Mouse (Mus musculus): ENCODE measurements around the gene Eefsec. TPM values are rescaled to one million over a fixed set of nuclear protein-coding genes. Genes with fewer than 3 reads are reported as not detected.

Eefsec gene
- total RNA-seq, 1 experiment from 2014 or later: 15.0 TPM

DNA sequence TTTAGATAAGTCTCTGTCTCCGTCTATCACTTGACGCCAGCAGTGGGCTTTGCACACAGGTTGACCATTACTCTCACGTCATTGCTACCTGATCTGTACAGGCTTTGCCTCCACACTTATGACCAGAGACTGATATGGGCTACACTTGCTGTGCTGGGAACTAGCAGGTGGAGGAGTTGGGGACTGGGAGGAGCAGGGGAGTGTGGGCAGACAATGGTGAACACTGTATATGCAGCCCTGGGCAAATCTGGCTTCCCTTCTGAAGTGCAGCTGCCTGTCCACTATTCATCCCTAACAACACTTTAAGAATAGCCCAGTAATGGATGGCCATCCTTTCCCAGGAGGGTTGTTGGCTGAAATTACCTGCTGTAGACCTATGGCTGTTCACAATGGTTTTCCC lies 103.4 kb downstream of the Eefsec start:
- DNase-seq: no peak

- DNase-seq: no peak
Observed at GRCm38 (mm10) chr6:88341182-88341581, 105.2 kb downstream of the Eefsec start.

DNA sequence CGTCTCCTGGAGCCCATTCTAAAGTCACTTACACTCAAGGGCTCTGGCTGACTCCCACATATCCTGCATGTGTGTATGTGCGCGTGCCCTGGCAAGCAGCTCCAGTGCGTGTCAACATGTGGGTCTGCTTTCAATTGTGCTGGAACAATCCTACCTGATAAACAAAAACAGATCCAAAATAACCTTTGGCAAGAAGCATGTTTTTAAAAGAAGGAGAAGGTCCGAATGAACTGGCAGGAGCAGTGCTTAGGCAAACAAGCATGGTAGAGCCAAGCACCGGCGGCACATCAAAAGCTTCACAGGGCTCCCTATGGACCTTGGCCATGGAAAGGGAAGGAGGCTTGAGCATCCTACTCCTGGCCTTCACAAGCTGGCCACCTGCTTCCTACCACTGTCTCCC lies 105.6 kb downstream of the Eefsec start:
- DNase-seq: peak; percentile 40

- no peak for DNase-seq
Observed at GRCm38 (mm10) chr6:88329336-88329735, 117.0 kb downstream of the Eefsec start.

GRCm38 (mm10) chr6:88321879-88322278 lies 124.5 kb downstream of the Eefsec start:
- DNase-seq: peak; percentile 31

DNA sequence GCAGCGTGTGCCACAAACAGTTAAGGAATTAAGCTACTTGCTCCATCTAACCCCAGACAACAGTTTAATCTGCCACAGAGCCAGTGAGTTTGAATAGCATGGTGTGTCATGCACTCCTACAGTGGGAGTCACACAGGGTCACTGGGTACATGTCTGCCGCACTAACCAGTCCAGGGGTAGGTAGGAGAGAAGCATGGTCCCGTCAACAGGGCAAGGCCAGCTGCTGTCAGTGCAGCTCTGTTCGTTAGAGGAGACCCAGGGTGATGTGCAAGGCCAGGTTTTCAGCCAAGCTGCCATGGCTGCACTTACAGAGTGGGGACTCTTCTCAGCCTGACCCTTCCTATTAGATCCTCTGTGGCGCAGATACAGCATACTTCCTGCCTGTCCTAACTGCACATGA lies 125.1 kb downstream of the Eefsec start:
- DNase-seq: no peak

- DNase-seq: peak; percentile 31
Observed at GRCm38 (mm10) chr6:88319735-88320134, 126.6 kb downstream of the Eefsec start.

GRCm38 (mm10) chr6:88315295-88315694 lies 131.0 kb downstream of the Eefsec start:
- no peak for DNase-seq

GRCm38 (mm10) chr6:88313937-88314336 lies 132.4 kb downstream of the Eefsec start:
- no peak for DNase-seq

DNA sequence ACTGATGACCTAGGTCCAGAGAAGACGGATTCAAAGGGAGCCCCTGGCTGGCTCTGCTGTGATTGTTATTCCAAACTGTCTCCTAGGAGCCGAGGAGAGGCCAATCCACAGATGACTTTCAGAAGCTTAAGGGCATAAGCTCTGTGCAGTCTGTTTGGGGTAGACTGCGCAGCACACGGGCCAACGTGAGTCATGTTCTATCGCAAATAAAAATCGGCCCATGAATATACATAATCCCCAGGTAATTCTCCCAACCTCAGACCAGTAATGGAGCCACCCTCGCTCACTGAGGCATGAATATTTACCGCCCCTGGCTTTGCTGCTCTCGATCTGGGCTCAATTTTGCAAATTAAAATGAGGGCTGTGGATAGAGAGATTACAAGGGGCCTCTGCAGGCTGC lies 134.7 kb downstream of the Eefsec start:
- no peak for DNase-seq

GRCm38 (mm10) chr6:88306100-88306746 lies 140.1 kb downstream of the Eefsec start:
- no peak for DNase-seq

GRCm38 (mm10) chr6:88301234-88301633 lies 145.1 kb downstream of the Eefsec start:
- no peak for DNase-seq

DNA sequence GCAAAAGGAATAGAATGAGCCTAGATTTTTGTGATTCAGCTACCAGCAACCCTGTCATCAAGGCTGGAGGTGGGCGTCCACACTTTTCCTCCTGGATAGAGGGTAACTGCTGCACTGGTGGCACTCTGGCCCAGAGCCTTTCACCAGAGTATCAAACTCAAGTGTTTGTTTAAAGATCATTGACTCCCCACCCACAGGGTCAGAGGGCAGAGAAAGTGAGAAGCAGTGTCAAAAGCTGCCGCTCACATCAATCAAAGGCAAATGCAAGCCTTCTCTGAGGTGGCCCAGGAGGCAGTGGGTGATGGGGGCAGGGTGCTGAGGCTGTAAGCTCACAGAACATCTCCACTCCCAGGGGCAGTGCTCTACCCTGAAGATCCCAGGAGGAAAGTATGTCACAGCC lies 146.8 kb downstream of the Eefsec start:
- DNase-seq: no peak

- DNase-seq: no peak
Observed at GRCm38 (mm10) chr6:88292274-88292909, 153.9 kb downstream of the Eefsec start.

DNA sequence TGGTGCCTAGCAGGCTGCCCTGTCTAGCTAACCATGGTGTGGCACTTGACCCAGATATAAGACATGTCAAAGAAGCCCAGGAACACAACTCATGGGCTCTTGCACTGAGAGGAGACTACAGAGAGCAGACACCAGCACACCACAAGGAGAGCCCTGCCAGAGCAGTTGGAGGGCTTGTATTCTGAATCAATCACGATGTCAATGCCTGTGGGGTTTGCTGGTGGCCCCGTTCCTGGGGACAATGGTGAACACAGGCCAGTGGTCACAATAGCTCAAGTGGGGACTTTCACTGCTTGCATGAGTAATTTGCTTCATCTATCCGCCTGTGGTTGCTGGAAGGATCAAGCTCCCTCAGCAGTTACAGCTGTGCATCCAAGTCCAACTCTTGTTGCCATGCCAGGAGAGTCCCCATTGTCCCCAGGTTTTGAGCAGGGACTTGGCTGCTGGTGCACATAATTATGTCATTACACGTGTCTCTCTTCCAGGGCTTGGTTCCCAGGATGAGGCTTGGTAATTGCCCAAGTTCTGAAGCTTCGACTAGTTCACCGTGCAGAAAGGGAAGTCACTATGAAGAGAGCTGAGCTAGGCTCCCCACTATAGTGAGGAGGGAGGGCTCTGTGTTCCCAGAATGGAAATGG lies 156.1 kb downstream of the Eefsec start:
- DNase-seq: peak; percentile 48

DNA sequence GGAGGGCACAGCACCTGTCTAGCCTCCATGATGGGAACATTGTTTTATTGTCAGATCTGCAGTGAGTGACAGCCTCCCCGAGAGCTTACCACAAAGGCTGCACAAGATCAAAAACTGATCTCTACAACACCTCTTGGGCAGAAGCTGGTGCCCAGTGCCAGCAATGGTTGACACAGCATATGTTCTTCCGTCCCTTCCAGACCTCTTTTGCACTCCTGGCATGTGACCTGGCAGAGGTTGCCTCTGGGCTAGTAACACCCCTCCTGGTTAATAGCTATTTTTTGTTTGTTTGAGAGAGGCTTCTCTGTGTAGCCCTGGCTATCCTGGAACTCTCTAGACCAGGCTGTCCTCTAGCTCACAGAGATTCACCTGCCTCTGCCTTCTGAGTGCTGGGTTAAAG lies 168.2 kb downstream of the Eefsec start:
- DNase-seq: no peak

DNA sequence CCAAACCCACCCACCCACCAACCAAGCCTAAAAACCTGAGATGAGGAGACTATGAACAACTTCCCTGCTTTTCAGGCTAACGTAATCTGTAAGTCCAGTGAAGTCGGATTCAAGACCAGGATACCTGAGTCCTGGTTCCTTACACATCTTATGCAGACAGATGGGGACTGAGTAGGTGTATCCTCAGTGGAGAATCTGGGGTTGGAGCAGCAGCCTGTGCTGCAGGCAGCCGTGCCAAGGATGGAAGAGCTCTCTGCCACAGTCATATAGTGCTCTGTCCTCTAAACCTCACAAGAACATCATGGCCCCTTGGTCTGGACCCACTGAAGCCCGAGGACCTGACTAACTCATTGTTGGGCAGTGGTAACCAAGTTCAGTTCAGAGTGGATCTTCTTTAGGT lies 169.1 kb downstream of the Eefsec start:
- DNase-seq: no peak

DNA sequence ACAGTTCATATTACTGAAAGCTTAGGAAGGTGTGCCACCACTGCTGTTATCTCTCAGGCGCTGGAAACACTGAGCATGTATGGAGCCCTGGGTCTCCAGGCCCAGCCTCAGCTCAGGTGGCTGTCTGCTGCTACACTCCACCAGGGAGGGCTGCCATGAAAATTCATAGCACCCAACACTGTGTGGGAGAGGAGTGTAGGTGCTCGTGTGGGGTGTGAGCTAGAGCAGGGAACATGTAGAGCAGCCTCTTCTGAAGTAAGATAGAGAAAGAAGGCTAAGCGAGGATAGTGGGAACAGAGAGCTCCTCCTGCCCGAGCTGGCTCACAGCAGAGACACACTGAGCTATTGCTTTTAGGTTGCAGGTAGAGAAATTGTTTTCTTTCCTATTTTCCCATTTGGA lies 170.1 kb downstream of the Eefsec start:
- DNase-seq: no peak

DNA sequence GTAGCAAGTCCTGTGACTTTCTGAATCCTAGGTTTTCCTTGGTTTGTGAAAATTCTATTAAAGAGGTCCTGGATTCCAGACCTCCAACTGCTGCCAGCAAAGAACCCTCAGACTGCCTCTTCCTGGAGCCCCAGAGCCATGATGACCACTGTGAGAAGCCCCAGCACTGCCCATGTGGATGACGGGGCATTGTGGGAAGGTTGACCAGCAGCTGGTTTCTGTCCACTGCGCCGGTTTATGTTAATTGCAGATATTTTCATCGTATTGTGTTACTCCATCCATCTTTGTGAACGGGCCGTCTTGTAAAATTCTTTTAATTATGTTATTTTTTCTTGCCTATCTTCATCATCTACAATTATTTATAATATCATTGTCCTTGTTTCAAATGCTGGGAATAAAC lies 171.7 kb downstream of the Eefsec start:
- DNase-seq: no peak

DNA sequence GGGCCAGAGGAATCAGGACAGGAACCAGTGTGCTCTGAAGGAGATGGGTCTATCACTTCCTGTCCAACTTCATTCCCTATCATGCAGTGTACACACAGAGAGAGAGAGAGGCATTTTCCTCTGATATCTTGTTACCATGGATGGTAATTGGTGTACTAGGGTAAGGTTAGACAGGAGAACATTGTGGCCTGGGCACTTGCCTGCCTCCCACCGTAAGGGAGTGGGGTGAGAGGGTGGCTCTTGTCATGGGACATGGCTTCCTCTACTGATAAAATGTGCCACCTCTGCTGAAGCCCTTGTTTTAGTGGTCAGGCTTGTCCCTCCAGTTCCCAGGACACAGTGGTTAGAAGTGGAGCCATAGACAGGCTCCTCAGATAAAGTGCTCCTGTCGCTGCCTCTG lies 178.4 kb downstream of the Eefsec start:
- no peak for DNase-seq

DNA sequence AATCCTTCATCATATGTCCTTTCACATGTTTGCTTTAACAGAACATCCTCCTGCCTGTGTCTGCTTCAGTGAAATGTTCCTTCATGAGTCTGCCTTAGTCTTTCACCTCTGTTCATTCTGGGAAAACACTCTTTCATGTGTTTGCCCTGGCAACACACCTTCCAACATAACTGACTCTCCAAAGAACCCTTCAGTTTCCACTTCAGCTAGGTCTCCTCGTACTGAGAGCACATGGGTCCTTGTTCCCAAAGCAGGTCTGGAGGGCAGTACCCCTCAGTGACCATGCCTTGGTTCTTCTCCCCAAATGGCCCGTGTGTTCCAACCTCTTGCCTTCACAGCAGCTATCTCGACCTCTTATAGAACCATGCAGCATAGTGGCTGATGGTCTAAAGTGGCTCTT lies 179.3 kb downstream of the Eefsec start:
- no peak for DNase-seq

GRCm38 (mm10) chr6:88266055-88266454 lies 180.3 kb downstream of the Eefsec start:
- DNase-seq: no peak

- no peak for DNase-seq
Observed at GRCm38 (mm10) chr6:88265355-88265754, 181.0 kb downstream of the Eefsec start.

- DNase-seq: peak; percentile 58
Observed at GRCm38 (mm10) chr6:88262160-88262559, 184.2 kb downstream of the Eefsec start.
